Comparison of ENCODE assay signal across 20 mouse cellular contexts in the genomic region with DNA sequence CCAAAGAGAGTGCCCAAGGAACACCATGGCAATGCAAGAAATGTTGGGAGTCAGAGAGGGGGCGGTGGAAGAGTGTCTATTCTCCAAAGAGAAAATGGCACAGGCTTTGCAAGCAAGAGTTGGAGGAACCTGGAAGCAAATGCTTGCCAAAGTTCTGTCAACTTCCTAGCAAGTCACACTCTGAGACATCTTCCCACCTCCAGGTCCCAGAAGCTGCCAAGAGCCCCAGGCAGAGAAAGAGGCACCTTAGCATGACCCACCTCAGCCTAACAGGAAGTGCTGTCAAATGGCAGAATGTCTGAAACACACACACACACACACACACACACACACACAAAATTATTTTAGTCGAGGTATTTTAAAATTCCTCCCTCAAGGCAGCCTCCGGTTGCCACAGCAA. TPM values are rescaled to one million over a fixed set of nuclear protein-coding genes. Genes with fewer than 3 reads are reported as not detected.
DNase-seq lines count a peak whose midpoint lies in the region; ATAC-seq lines count a peak whose summit lies in the region.
"Had no signal": no experiment of that assay in that cellular context is flagged by ENCODE, and none has a peak within 500 bp of the region (broad histone marks: within the 10 kb centered on the region; RNA-seq: fewer than 3 reads in every experiment).

No protein-coding gene starts in this region.

- ATAC-seq in frontal cortex, adult (ENCODE audit: low TSS enrichment), result peak; percentile 78
- ATAC-seq: CD4-positive, CD25-positive, alpha-beta regulatory T cell, adult 4 months; forebrain, embryonic 13.5 days; forebrain, postnatal 0 days had no signal

- intact Hi-C loops in left cerebral cortex, postnatal 36 days (cut with DNase I), result no loop called here

- no peak for DNase-seq in frontal cortex, postnatal 14 days (ENCODE audit: low spot score in 2 of 2)
- peak; percentile 76 for DNase-seq in right cerebral cortex, adult 2 months (ENCODE audit: low spot score in 2 of 2)
- DNase-seq in right cerebral cortex, postnatal 14 days, result no peak
- peak; percentile 71 to 73 for DNase-seq in left cerebral cortex, postnatal 36 days (ENCODE audit: low spot score in 2 of 2)
- DNase-seq in telencephalon, adult 2 months (ENCODE audit: low read depth, low spot score), result peak; percentile 93
- no peak for DNase-seq in layer of hippocampus, postnatal 10 days (ENCODE audit: low spot score in 2 of 2)
- DNase-seq in spleen, postnatal 36 days (ENCODE audit: low spot score in 2 of 2), result no peak
- DNase-seq: adrenal gland, postnatal 10 days; B cell, adult 2 months; cerebellum, adult 11-12 months; cerebellum, adult 9-10 months; cerebellum, postnatal 25 days; forebrain, postnatal 0 days; gastrocnemius, postnatal 14 days; heart, adult 2 months had no signal

RNA-seq across cellular contexts. Expression of a gene that starts 10.4 kb away (rescaled TPM):
- total RNA-seq in left cerebral cortex, postnatal 36 days (2021), result 10 to 100 TPM; 58.9 to 66.1 TPM
- total RNA-seq in layer of hippocampus, postnatal 10 days (2021), result 10 to 100 TPM; 38.2 to 42.5 TPM
- total RNA-seq: gastrocnemius, adult 18-20 months; heart, adult 2 months; heart, postnatal 25 days had no signal

RNA-seq across cellular contexts. Expression of a gene that starts 27.1 kb away (rescaled TPM):
- 10 to 100 TPM; 30.9 to 44.9 TPM for total RNA-seq in left cerebral cortex, postnatal 36 days (2021)
- 10 to 100 TPM; 34.3 to 37.2 TPM for total RNA-seq in layer of hippocampus, postnatal 10 days (2021)

RNA-seq across cellular contexts. Expression of a gene that starts 41.0 kb away (rescaled TPM):
- 10 to 100 TPM; 14.6 to 16.8 TPM for total RNA-seq in left cerebral cortex, postnatal 36 days (2021)
- total RNA-seq in layer of hippocampus, postnatal 10 days (2021), result 1 to 10 TPM; 4.0 to 4.1 TPM

Comparison
In these comparisons a context has a peak if more than half of its experiments do, and no peak if none do; other contexts are left out.
1. DNase-seq: peak in right cerebral cortex, adult 2 months (2 of 2), left cerebral cortex, postnatal 36 days (2 of 2) and telencephalon, adult 2 months (single experiment); none in frontal cortex, postnatal 14 days (0 of 2), right cerebral cortex, postnatal 14 days (single experiment), layer of hippocampus, postnatal 10 days (0 of 2) and spleen, postnatal 36 days (0 of 2).